Mouse (Mus musculus) CH12.LX (cell line): ENCODE results near the gene Hsf4. TPM values are rescaled to one million over a fixed set of nuclear protein-coding genes. Genes with fewer than 3 reads are reported as not detected.

Experiments used
- DNase-seq: peaks from one replicate; pipeline ENCODE4 v3.0.0-alpha.2; 2013; ENCODE audit errors: extremely low read depth
- H3K27ac ChIP-seq: 2 replicates; pipeline ENCODE4 v1.5.1; 2012; ENCODE audit warnings: low read depth, mild to moderate bottlenecking, control low read depth, moderate library complexity; ENCODE audit not compliant: insufficient read depth
- H3K27me3 ChIP-seq: replicated peaks from 2 replicates; pipeline ENCODE3; 2012; ENCODE audit warnings: inconsistent platforms
- H3K36me3 ChIP-seq, 2 experiments: replicated peaks in 1 of 2; 2 replicates each; pipeline versions ENCODE3 to v1.6.1; 2012; ENCODE audit warnings: inconsistent platforms in 1 of 2, low read length in 1 of 2, mild to moderate bottlenecking in 1 of 2, mixed read lengths in 1 of 2, moderate library complexity in 1 of 2; ENCODE audit not compliant: control insufficient read depth in 1 of 2, insufficient read depth in 1 of 2
- H3K4me1 ChIP-seq, 2 experiments: 2 replicates each; pipeline ENCODE4 v1.6.1; 2012; ENCODE audit warnings: inconsistent platforms in 1 of 2, moderate library complexity in 1 of 2; ENCODE audit not compliant: insufficient read depth in 2 of 2, control insufficient read depth in 1 of 2
- H3K4me2 ChIP-seq: 2 replicates; pipeline ENCODE4 v1.6.1; 2012; ENCODE audit warnings: low read depth, mild to moderate bottlenecking, control low read depth; ENCODE audit not compliant: poor library complexity, insufficient read depth, severe bottlenecking
- H3K4me3 ChIP-seq, 3 experiments: fragments of 150-350 bp in 1 of 3; sonication (generic) in 1 of 3; replicated peaks in 1 of 3; 2 replicates each; pipeline versions ENCODE3 to v1.5.1; 2011 to 2012; ENCODE audit warnings: low read depth in 2 of 3, low read length in 2 of 3, mild to moderate bottlenecking in 2 of 3, moderate library complexity in 2 of 3, control low read depth in 1 of 3, improper control_type of control experiment in 1 of 3, inconsistent platforms in 1 of 3, mixed read lengths in 1 of 3; ENCODE audit not compliant: poor library complexity in 1 of 3
- H3K79me2 ChIP-seq: replicated peaks from 2 replicates; pipeline ENCODE4 v1.6.1; 2012; ENCODE audit warnings: mild to moderate bottlenecking, moderate library complexity; ENCODE audit not compliant: control insufficient read depth, poor library complexity, insufficient read depth, severe bottlenecking; ENCODE audit errors: extremely low read depth
- H3K9ac ChIP-seq: 2 replicates; pipeline ENCODE4 v1.6.1; 2012; ENCODE audit warnings: low read depth, mild to moderate bottlenecking, control low read depth, moderate library complexity; ENCODE audit not compliant: insufficient read depth
- H3K9me3 ChIP-seq: replicated peaks from 2 replicates; pipeline ENCODE3; 2012; ENCODE audit warnings: low read length, inconsistent platforms, mixed read lengths
- BHLHE40 ChIP-seq: IDR thresholded peaks from 2 replicates; pipeline ENCODE4 v1.6.1; 2011; ENCODE audit warnings: mild to moderate bottlenecking, low read depth, low read length, improper control_type of control experiment
- E2F4 ChIP-seq: IDR thresholded peaks from 2 replicates; pipeline ENCODE4 v1.6.1; 2011; ENCODE audit warnings: low read depth, low read length, improper control_type of control experiment; ENCODE audit not compliant: insufficient replicate concordance
- ELF1 ChIP-seq: IDR thresholded peaks from 2 replicates; pipeline ENCODE4 v1.6.1; 2014; ENCODE audit warnings: low read depth, mild to moderate bottlenecking, inconsistent platforms, low read length, improper control_type of control experiment
- HCFC1 ChIP-seq: IDR thresholded peaks from 2 replicates; pipeline ENCODE4 v1.6.1; 2012; ENCODE audit warnings: low read depth, mild to moderate bottlenecking, inconsistent platforms, low read length, improper control_type of control experiment
- IRF4 ChIP-seq: IDR thresholded peaks from 2 replicates; pipeline ENCODE4 v1.6.1; 2014; ENCODE audit warnings: low read depth, mild to moderate bottlenecking, inconsistent platforms, low read length, improper control_type of control experiment
- JUND ChIP-seq: conservative IDR thresholded peaks from 2 replicates; pipeline ENCODE4 v1.6.1; 2011; ENCODE audit warnings: low read depth, low read length, improper control_type of control experiment
- KAT2A ChIP-seq: IDR thresholded peaks from 2 replicates; pipeline ENCODE4 v1.6.1; 2012; ENCODE audit warnings: low read length, improper control_type of control experiment, inconsistent platforms; ENCODE audit not compliant: insufficient replicate concordance
- MAZ ChIP-seq: IDR thresholded peaks from 2 replicates; pipeline ENCODE4 v1.6.1; 2012; ENCODE audit warnings: low read depth, mild to moderate bottlenecking, inconsistent platforms, low read length, improper control_type of control experiment, moderate library complexity
- MXI1 ChIP-seq: IDR thresholded peaks from 2 replicates; pipeline ENCODE4 v1.6.1; 2011; ENCODE audit warnings: mild to moderate bottlenecking, low read depth, low read length, improper control_type of control experiment
- NELFE ChIP-seq: IDR thresholded peaks from 2 replicates; pipeline ENCODE4 v1.6.1; 2011; ENCODE audit warnings: low read depth, low read length, improper control_type of control experiment
- NRF1 ChIP-seq: IDR thresholded peaks from 2 replicates; pipeline ENCODE4 v1.6.1; 2014; ENCODE audit warnings: low read depth, mild to moderate bottlenecking, inconsistent platforms, low read length, improper control_type of control experiment, moderate library complexity
- RAD21 ChIP-seq: IDR thresholded peaks from 2 replicates; pipeline ENCODE4 v1.6.1; 2011; ENCODE audit warnings: low read depth, mild to moderate bottlenecking, low read length, improper control_type of control experiment, moderate library complexity
- TBP ChIP-seq: conservative IDR thresholded peaks from 2 replicates; pipeline ENCODE4 v1.6.1; 2011; ENCODE audit warnings: low read depth, low read length, improper control_type of control experiment
- TCF12 ChIP-seq: IDR thresholded peaks from 2 replicates; pipeline ENCODE4 v1.6.1; 2014; ENCODE audit warnings: low read depth, mild to moderate bottlenecking, inconsistent platforms, low read length, improper control_type of control experiment
- USF1 ChIP-seq: IDR thresholded peaks from 2 replicates; pipeline ENCODE4 v1.6.1; 2014; ENCODE audit warnings: low read depth, mild to moderate bottlenecking, inconsistent platforms, low read length, improper control_type of control experiment
- USF2 ChIP-seq: conservative IDR thresholded peaks from 2 replicates; pipeline ENCODE4 v1.6.1; 2011; ENCODE audit warnings: low read depth, low read length, improper control_type of control experiment
- ZC3H11A ChIP-seq: IDR thresholded peaks from 2 replicates; pipeline ENCODE4 v1.6.1; 2012; ENCODE audit warnings: low read depth, mild to moderate bottlenecking, inconsistent platforms, low read length, improper control_type of control experiment
- ZNF384 ChIP-seq: IDR thresholded peaks from 2 replicates; pipeline ENCODE4 v1.6.1; 2012; ENCODE audit warnings: low read depth, low read length, improper control_type of control experiment, inconsistent platforms
- dilution Hi-C: fragments of 300-500 bp; cut with MboI; formaldehyde crosslinking; loops from 2 replicates; pipeline ENCODE4 v1.14.3; 2020; ENCODE audit warnings: low sequenced_read_pairs; ENCODE audit not compliant: extremely low pct_unique_long_range_greater_than_20kb, extremely low pct_ligation_motif_present
- in situ Hi-C: fragments of 300-500 bp; cut with MboI; formaldehyde crosslinking; loops from 3 replicates; pipeline ENCODE4 v1.14.3; 2019; ENCODE audit warnings: low sequenced_read_pairs, low pct_ligation_motif_present, low pct_unique_long_range_greater_than_20kb, mixed read lengths
- polyA plus RNA-seq: library from polyadenylated mRNA; unstranded; fragments of >175 nt; gene quantifications from 2 replicates; pipeline ENCODE4 v1.2.1, GENCODE M21; 2012; ENCODE audit warnings: low read depth; ENCODE audit not compliant: insufficient read length
- total RNA-seq, 2 experiments: library from RNA; depleted of rRNA; stranded (reverse); fragments of 300-350 nt in 1 of 2; fragments of >200 nt in 1 of 2; gene quantifications; 2 replicates each; pipeline ENCODE4 v1.2.3; 2012 to 2014

The Hsf4 gene
- total and polyA plus RNA-seq, 3 experiments, result 0.08 TPM; not detected in 2

DNA sequence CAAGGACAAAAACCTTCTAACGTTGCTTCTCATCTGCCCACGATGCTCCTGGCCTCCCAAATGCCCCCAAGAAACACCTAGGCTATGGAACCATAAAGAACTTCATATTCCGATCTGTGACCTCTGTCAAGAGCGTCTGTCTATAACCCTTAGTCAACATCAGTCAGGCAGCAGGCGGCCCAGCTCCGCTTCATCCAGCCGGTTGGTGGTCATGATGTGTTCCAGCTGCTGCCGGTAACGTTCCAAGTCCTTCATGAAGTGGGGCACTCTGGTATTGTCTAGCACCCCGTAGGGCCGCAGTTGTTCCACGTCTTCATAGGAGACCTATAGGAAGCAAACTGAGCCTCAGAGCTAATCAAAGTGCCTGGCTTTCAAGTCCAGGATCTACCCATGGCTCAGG, 12.2 kb downstream of the Hsf4 start:
- Histone ChIP-seq H3K4me3 (no peak overlapping the region), H3K9me3 (no peaks in the 10 kb centered on the region), H3K27me3 (no peaks in the 10 kb centered on the region), H3K4me2 (no peak overlapping the region), H3K4me1 (peaks cover 2 to 6% of the 10 kb centered on the region in 2 experiments; a peak in 3 of 4 replicates), H3K36me3 (peaks cover 13 to 71% of the 10 kb centered on the region in 2 experiments), H3K27ac (no peak overlapping the region), H3K79me2 (no peaks in the 10 kb centered on the region), H3K9ac (no peak overlapping the region)
- in situ Hi-C loops, result loop anchor here (10.0 kb wide), 1 partner anchor 157 kb away; no protein-coding TSS in a partner anchor
- TF ChIP-seq USF1 (no peak), KAT2A (no peak), BHLHE40 (no peak)
- dilution Hi-C loops, result no loop called here
- DNase-seq, result no peak

DNA sequence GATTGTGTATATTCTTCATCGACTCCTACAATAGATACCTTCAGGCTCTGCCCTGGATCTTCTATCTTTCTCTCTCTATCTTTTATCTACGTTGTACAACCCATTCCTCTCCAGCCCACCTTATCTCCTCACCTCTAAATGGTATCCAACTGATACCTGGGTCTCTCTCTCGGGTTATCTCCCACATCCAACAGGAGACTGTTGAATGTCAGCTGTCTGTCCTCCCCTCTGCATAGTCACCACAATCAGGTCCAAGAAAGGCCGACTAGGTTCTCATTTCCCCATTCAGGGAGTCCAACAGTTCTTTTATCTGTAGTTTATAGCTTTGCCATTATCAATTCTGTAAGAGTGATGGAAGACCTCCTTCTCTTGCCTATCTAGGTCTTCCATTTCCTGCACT, 12.6 kb downstream of the Hsf4 start:
- in situ Hi-C loops, result loop anchor here (10.0 kb wide), 1 partner anchor 157 kb away; no protein-coding TSS in a partner anchor
- TF ChIP-seq RAD21 (no peak), ELF1 (no peak), E2F4 (no peak), MXI1 (no peak), IRF4 (no peak), ZNF384 (no peak), NRF1 (no peak), USF2 (no peak), TCF12 (no peak), ZC3H11A (no peak), HCFC1 (no peak), NELFE (no peak), USF1 (no peak), TBP (no peak), MAZ (no peak), JUND (no peak)
- TF ChIP-seq, all 38 proteins: peak for 0
- peaks cover 2 to 6% of the 10 kb centered on the region in 2 experiments; a peak in 3 of 4 replicates for H3K4me1 ChIP-seq
- H3K4me2 ChIP-seq, result no peak overlapping the region
- no peaks in the 10 kb centered on the region for H3K27me3 ChIP-seq
- no peaks in the 10 kb centered on the region for H3K79me2 ChIP-seq
- dilution Hi-C loops, result no loop called here
- no peak overlapping the region for H3K27ac ChIP-seq
- no peak overlapping the region for H3K9ac ChIP-seq
- no peak for DNase-seq
- no peaks in the 10 kb centered on the region for H3K9me3 ChIP-seq
- peaks cover 13 to 70% of the 10 kb centered on the region in 2 experiments for H3K36me3 ChIP-seq
- H3K4me3 ChIP-seq, result no peak overlapping the region
